Mouse (Mus musculus): ENCODE results near the gene Elovl1. TPM values are rescaled to one million over a fixed set of nuclear protein-coding genes. Genes with fewer than 3 reads are reported as not detected.

Elovl1 gene
- polyA plus RNA-seq, 1 experiment from 2014 or later, result 36.6 TPM

GRCm38 (mm10) chr4:118476773-118477530 lies 49.1 kb downstream of the Elovl1 start:
- no peaks in the 10 kb centered on the region for H3K4me1 ChIP-seq (ENCODE audit: control insufficient read depth, insufficient read depth, low read depth, low read length)
- no peaks in the 10 kb centered on the region for H3K27me3 ChIP-seq (replicated peaks; ENCODE audit: control insufficient read depth, insufficient read depth, low read length)
- no peaks in the 10 kb centered on the region for H3K9me3 ChIP-seq (ENCODE audit: control insufficient read depth, low read length)
- H3K36me3 ChIP-seq (ENCODE audit: control insufficient read depth, insufficient read depth, low read length), result no peaks in the 10 kb centered on the region
- no peak overlapping the region for H3K9ac ChIP-seq (ENCODE audit: low read depth, low read length)
- no peak for ATAC-seq
- no peak overlapping the region for H3K27ac ChIP-seq (ENCODE audit: low read depth, low read length)
- WGBS, result 49% methylated on average over 15 of the region's 15 CpGs
- H3K4me2 ChIP-seq (ENCODE audit: low read length), result no peak overlapping the region
- no peak overlapping the region for H3K4me3 ChIP-seq (ENCODE audit: low read length)

Other genes starting within 250 kb of the Elovl1 start
- 38.5 and 38.6 TPM in 2 replicates for gene Kdm4a, start 248.1 kb upstream of the Elovl1 start, polyA plus RNA-seq (2015; fragmentation: Nextera tagmentation; extraction: Ambion mirVana)
- gene Ptprf, start 136.7 kb upstream of the Elovl1 start, polyA plus RNA-seq (2015; fragmentation: Nextera tagmentation; extraction: Ambion mirVana), result 71.7 and 88.1 TPM in 2 replicates
- gene Szt2, start 18.8 kb upstream of the Elovl1 start, polyA plus RNA-seq (2015; fragmentation: Nextera tagmentation; extraction: Ambion mirVana), result 8.0 and 8.7 TPM in 2 replicates
- gene Med8, start 18.8 kb upstream of the Elovl1 start, polyA plus RNA-seq (2015; fragmentation: Nextera tagmentation; extraction: Ambion mirVana), result 94.7 and 99.3 TPM in 2 replicates
- gene Cdc20, start 9.3 kb downstream of the Elovl1 start, polyA plus RNA-seq (2015; fragmentation: Nextera tagmentation; extraction: Ambion mirVana), result 39.6 and 53.7 TPM in 2 replicates
- 0.27 and 0.31 TPM in 2 replicates for gene Mpl, start 29.4 kb downstream of the Elovl1 start, polyA plus RNA-seq (2015; fragmentation: Nextera tagmentation; extraction: Ambion mirVana)
- 13.5 and 16.6 TPM in 2 replicates for gene Tie1, start 62.0 kb downstream of the Elovl1 start, polyA plus RNA-seq (2015; fragmentation: Nextera tagmentation; extraction: Ambion mirVana)
- gene 2610528J11Rik, start 98.9 kb downstream of the Elovl1 start, polyA plus RNA-seq (2015; fragmentation: Nextera tagmentation; extraction: Ambion mirVana), result not detected in 2 replicates
- 0.16 and 0.30 TPM in 2 replicates for gene Tmem125, start 116.0 kb downstream of the Elovl1 start, polyA plus RNA-seq (2015; fragmentation: Nextera tagmentation; extraction: Ambion mirVana)
- 2.1 and 2.5 TPM in 2 replicates for gene Cfap57, start 192.7 kb downstream of the Elovl1 start, polyA plus RNA-seq (2015; fragmentation: Nextera tagmentation; extraction: Ambion mirVana)
- gene Ebna1bp2, start 192.7 kb downstream of the Elovl1 start, polyA plus RNA-seq (2015; fragmentation: Nextera tagmentation; extraction: Ambion mirVana), result 83.0 and 91.8 TPM in 2 replicates
- not detected in 2 replicates for gene Olfr62, start 230.9 kb downstream of the Elovl1 start, polyA plus RNA-seq (2015; fragmentation: Nextera tagmentation; extraction: Ambion mirVana)